Mouse (Mus musculus) testis, adult 2 months (tissue): ENCODE measurements around the gene Tnr.

Experiments
- CTCF ChIP-seq: fragments of 200-500 bp; IDR thresholded peaks from 2 replicates; pipeline ENCODE4 v1.5.1; 2012; ENCODE audit warnings: low read depth, mild to moderate bottlenecking, inconsistent platforms, low read length, moderate library complexity; ENCODE audit not compliant: control insufficient read depth, insufficient read depth, insufficient replicate concordance
- POLR2A ChIP-seq: fragments of 200-500 bp; IDR thresholded peaks from 2 replicates; pipeline ENCODE4 v1.6.1; 2012; ENCODE audit warnings: low read depth, mild to moderate bottlenecking, inconsistent platforms, low read length, moderate library complexity; ENCODE audit not compliant: control insufficient read depth

- TF ChIP-seq POLR2A, result no peak
- no peak for TF ChIP-seq CTCF
Measured at GRCm38 (mm10) chr1:159498236-159498635, 25.3 kb upstream of the Tnr start.
